Mouse (Mus musculus) frontal cortex, adult (tissue): ENCODE results near the gene Col4a1.

ENCODE experiments used
- ATAC-seq: cut with Nextera tagmentation; 2 replicates; pipeline ENCODE4 v1.9.2; 2017; ENCODE audit warnings: mild to moderate bottlenecking, moderate library complexity, mixed read lengths; ENCODE audit not compliant: low TSS enrichment

Col4a1 gene

GRCm38 (mm10) chr8:11233009-11233408 lies 79.6 kb downstream of the Col4a1 start:
- ATAC-seq = no peak

GRCm38 (mm10) chr8:11230277-11230676 lies 82.3 kb downstream of the Col4a1 start:
- ATAC-seq = no peak

DNA sequence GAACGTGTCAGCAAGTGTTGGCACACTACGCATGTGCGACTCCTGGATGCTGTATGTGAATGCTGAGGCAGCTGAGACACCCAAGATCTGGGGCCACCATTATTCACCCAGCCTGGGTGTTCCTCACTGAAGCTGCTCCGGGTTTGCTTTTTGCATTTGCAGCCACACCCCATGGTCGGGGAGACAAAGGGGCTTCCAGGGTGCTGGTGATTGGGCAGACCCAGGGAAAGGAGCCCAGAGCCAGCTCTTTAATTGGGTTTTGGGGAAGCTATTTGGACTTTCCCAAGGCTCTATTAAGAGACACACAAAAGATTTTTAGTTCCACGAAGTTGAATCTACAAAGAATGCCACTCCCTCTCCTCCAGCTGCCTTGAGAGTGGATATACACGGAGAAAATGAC lies 85.2 kb downstream of the Col4a1 start:
- 0 out of 2 replicates have a peak, but pooled peaks have one; percentile 27 for ATAC-seq

DNA sequence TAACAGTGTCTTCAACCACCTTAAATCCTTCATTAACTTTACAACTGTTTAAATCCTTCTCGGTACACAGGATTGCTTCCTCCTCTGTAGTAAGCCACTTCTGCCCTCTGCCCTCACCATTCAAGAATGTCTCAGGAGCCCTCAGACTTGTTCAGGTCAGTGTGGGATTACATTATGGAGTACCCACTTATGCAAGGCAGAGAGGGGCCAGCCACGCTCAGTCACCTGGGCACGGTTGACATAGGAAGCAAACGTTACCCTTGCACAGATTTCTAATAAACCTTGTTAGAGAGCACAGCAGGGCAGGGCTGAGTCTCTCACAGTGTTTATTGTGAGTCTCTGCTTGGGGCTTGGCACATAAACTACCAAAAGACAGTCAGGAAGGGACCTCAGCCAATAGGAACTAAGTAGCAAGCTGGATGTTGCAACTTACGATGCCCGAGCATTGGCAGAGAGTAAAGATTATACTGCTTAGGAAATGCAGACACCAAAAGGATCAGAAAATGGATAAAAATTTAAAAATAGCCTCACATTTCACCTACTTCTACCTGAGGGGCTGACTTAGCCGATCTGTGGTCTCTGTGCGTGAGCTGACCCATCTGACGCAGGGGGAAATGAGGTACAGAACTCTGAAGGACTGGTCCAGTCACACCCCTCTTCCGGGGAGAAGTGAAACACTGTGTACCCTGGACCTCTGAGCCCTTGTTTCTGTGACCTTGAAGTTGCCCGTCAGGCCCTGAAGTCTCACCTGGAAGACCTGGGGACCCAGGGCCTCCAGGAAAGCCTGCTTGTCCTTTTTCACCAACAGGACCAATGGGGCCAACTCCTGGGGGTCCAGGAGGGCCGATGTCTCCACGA lies 86.8 kb downstream of the Col4a1 start:
- ATAC-seq = no peak

DNA sequence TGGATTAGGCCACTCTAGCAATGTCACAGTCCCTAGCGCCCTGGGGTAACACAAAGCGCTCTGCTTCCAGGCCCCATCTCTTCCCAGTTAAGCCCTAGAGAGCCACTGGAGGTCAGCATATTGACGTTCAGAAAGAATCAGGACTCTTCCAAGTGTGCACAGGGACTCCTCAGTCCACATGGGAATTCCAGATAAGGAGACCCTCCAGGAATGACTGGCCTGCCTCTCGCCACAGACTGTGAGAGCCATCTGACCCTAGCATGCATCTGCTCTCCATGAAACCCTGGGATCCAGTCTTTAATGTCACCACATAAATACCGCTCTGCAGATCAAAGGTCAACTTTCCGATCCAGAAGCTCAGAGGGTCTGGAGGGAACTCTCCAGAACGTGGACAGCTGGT lies 88.4 kb downstream of the Col4a1 start:
- ATAC-seq = no peak

DNA sequence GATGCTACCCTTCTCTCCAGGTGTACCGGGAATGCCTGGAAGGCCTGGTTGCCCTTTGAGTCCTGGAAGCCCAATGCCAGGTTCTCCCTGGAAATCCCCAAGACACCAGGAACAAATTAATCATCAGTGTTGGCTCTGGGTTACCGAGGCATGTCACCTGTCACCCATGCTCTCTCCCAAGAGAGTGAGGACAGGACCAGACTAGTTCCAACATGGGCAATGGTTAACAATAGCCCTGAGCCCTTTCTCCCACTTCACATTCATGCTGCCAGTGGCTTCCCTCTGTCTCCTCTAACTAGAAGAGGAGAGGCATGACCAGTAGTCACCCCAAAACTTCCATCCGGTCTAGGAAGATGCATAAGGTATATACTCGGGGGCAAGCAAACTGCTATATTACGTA lies 91.3 kb downstream of the Col4a1 start:
- ATAC-seq = no peak

DNA sequence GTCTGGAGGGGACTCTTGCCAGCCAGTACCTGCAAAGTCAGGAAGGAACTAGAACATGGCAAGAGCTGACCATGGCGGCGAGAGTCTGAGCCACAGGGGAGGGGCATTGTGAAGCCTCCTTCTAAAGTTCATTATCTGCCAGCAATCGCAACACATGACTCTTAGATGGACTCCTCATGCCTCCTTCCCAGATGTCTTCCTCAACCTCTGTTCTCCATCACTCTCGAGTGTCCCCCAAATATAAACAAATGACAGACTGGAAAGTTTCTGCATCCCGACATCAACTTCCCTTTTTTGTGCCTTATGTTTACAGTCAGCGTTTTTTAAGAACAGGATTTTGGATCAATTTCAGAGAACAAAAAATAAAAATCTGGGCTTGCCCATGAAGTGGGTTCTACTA lies 93.3 kb downstream of the Col4a1 start:
- ATAC-seq = no peak

DNA sequence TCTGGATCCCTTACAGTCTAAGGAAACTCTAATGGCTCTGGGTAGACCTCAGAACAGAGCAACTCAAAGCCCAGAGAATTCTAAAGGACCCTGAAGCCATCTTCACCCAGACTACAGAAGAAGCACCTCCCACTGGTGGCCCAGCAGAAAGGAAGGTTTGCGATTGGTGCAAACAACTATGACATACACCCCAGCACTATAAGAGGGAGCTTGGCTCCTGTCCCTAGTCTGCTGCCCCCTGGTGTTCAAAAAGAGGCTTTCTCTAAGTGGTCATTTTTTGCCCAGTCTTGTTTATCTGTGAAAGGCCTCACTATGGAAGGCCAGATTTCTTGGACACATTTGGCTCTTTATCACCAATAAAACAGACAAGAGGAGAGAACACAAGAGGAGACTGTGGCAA lies 97.4 kb downstream of the Col4a1 start:
- ATAC-seq = peak; percentile 97

GRCm38 (mm10) chr8:11206509-11206908 lies 106.1 kb downstream of the Col4a1 start:
- ATAC-seq = no peak

DNA sequence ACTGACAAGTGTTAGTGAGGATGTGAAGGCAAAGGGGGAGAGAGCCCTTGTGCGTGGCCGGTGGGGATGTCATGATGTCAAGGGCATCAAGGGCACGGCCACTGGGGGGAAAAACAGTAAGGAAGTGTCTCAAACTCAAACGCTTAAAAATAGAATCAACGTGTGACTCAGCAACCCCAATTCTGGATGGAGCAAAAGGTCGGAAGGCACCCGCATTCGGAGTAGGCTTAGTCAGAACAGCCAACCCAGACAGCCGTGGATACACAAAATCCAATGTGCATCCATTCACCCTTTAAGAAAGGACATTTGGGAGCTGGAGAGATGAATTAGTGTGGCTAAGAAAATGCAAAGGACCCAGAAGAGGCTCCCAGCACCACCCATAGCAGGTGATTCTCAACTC lies 107.1 kb downstream of the Col4a1 start:
- no peak for ATAC-seq

- peak; percentile 76 for ATAC-seq
Measured at GRCm38 (mm10) chr8:11203260-11204110, 109.1 kb downstream of the Col4a1 start.

- ATAC-seq = no peak
Measured at GRCm38 (mm10) chr8:11198650-11199049, 114.0 kb downstream of the Col4a1 start.

DNA sequence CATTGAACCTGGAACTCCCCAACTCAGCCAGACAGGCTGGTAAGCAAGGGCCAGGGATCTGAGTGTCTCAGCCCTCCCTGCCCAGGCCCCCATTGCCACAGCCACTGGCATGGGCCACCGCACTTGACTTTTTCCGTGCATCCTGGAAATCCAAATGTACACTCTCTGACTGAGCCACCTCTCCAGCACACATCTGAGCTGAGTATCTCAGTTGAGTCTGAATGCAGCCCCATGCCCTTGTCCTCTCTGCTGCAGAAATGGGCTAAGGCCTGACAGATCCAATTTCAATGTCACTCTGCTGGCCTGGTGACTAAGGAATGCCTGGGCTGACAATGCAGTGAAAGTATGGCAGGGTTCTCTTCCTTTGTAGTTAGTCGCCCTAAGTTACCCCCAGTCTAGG lies 114.6 kb downstream of the Col4a1 start:
- ATAC-seq = no peak

DNA sequence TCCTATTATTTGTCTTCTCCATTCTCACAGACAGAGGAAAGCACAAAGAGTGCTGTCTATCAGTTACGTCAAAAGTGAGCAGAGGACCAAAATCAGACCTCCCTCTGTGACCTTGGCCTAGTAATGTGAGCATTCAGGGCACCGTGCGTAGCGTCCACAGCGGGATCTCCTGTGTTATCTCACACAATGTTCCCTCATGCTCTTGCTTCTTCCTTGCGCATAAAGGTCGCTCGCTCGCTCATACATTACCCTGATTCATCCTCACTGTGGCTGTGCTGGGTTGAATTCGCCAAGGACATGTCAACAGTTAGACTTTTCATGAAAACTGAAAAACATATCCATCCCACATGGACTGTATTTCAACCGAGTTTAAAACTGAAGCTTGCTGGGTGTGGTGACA lies 115.4 kb downstream of the Col4a1 start:
- no peak for ATAC-seq

GRCm38 (mm10) chr8:11192719-11193324 lies 119.8 kb downstream of the Col4a1 start:
- ATAC-seq = no peak

- ATAC-seq = peak; percentile 45
Measured at GRCm38 (mm10) chr8:11187581-11188271, 124.9 kb downstream of the Col4a1 start.

DNA sequence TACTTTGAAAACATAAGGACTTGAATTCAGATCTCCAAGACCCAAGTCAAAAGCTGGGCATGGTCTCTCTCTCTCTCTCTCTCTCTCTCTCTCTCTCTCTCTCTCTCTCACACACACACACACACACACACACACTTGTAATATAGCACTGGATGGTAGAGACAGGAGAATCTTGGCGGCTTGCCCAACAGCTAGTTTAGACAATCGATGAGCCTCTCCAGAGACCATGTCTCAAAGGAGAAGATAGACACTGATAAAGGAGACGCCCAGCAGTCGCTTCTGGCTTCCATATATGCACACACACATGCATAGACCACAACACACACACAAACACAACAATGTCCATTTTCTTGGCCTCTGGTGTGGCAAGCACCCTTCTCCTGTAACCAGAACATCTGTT lies 126.2 kb downstream of the Col4a1 start:
- ATAC-seq = no peak

GRCm38 (mm10) chr8:11185672-11186071 lies 127.0 kb downstream of the Col4a1 start:
- peak; percentile 55 for ATAC-seq

GRCm38 (mm10) chr8:11183611-11184031 lies 129.0 kb downstream of the Col4a1 start:
- ATAC-seq = no peak

GRCm38 (mm10) chr8:11182606-11183005 lies 130.0 kb downstream of the Col4a1 start:
- no peak for ATAC-seq

GRCm38 (mm10) chr8:11182148-11182484 lies 130.5 kb downstream of the Col4a1 start:
- no peak for ATAC-seq
